Mouse (Mus musculus): ENCODE data around the gene Zfp976. TPM values are rescaled to one million over a fixed set of nuclear protein-coding genes. Genes with fewer than 3 reads are reported as not detected.

Gene Zfp976
- total RNA-seq (2023): 0.35 TPM

GRCm38 (mm10) chr7:42642152-42643115 is at the start of gene Zfp976:
Zfp976 (minus strand) TSS chr7:42642588.

GRCm38 (mm10) chr7:42592413-42592812 is 50.0 kb downstream of the Zfp976 start, which contains the start of gene Zfp977:
Zfp977 (minus strand) TSS chr7:42592547.

GRCm38 (mm10) chr7:42578488-42578887 is 63.9 kb downstream of the Zfp976 start, which contains the start of gene Gm21028:
Gm21028 (minus strand) TSS chr7:42578588.

Other genes with a start within 250 kb of the Zfp976 start
- gene 4933421I07Rik, start 194.5 kb downstream of the Zfp976 start, total RNA-seq (2023): not detected
- gene Zfp141, start 136.8 kb downstream of the Zfp976 start, total RNA-seq (2023): 33.1 TPM
- not detected for gene Gm21028, start 64.0 kb downstream of the Zfp976 start, total RNA-seq (2023)
- 0.41 TPM for gene Zfp977, start 50.0 kb downstream of the Zfp976 start, total RNA-seq (2023)
- 2.2 TPM for gene Zfp975, start 50.2 kb upstream of the Zfp976 start, total RNA-seq (2023)
- not detected for gene Gm17067, start 84.4 kb upstream of the Zfp976 start, total RNA-seq (2023)
- not detected for gene Vmn2r62, start 150.9 kb upstream of the Zfp976 start, total RNA-seq (2023)
- not detected for gene Gm2381, start 224.6 kb upstream of the Zfp976 start, total RNA-seq (2023)

Measured in CD4-positive naive resting alpha-beta T cell, adult 57 days (primary cell).